Mouse (Mus musculus): ENCODE results near the gene Fam19a1.

The Fam19a1 gene

GRCm38 (mm10) chr6:96441971-96442370 is 329.0 kb downstream of the Fam19a1 start:
- no peak for DNase-seq

GRCm38 (mm10) chr6:96447466-96447865 is 334.5 kb downstream of the Fam19a1 start:
- DNase-seq: no peak

- no peak for DNase-seq
Measured at GRCm38 (mm10) chr6:96456266-96456665, 343.3 kb downstream of the Fam19a1 start.

- DNase-seq: no peak
Measured at GRCm38 (mm10) chr6:96457590-96458259, 344.8 kb downstream of the Fam19a1 start.

GRCm38 (mm10) chr6:96459041-96459440 is 346.1 kb downstream of the Fam19a1 start:
- DNase-seq: no peak

GRCm38 (mm10) chr6:96499464-96499863 is 386.5 kb downstream of the Fam19a1 start:
- DNase-seq: no peak

- no peak for DNase-seq
Measured at GRCm38 (mm10) chr6:96541600-96541999, 428.6 kb downstream of the Fam19a1 start.

GRCm38 (mm10) chr6:96544832-96545231 is 431.9 kb downstream of the Fam19a1 start:
- no peak for DNase-seq

- DNase-seq: no peak
Measured at GRCm38 (mm10) chr6:96550431-96550830, 437.5 kb downstream of the Fam19a1 start.

- no peak for DNase-seq
Measured at GRCm38 (mm10) chr6:96578649-96579048, 465.7 kb downstream of the Fam19a1 start.

- DNase-seq: no peak
Measured at GRCm38 (mm10) chr6:96580726-96581125, 467.8 kb downstream of the Fam19a1 start.

GRCm38 (mm10) chr6:96581187-96581586 is 468.2 kb downstream of the Fam19a1 start:
- DNase-seq: no peak

- DNase-seq: no peak
Measured at GRCm38 (mm10) chr6:96587427-96587826, 474.5 kb downstream of the Fam19a1 start.

- DNase-seq: no peak
Measured at GRCm38 (mm10) chr6:96593031-96593430, 480.1 kb downstream of the Fam19a1 start.

GRCm38 (mm10) chr6:96595201-96595600 is 482.2 kb downstream of the Fam19a1 start:
- no peak for DNase-seq

GRCm38 (mm10) chr6:96624196-96624595 is 511.2 kb downstream of the Fam19a1 start:
- DNase-seq: no peak

GRCm38 (mm10) chr6:96631518-96631917 is 518.6 kb downstream of the Fam19a1 start:
- DNase-seq: no peak

- DNase-seq: no peak
Measured at GRCm38 (mm10) chr6:96632243-96632642, 519.3 kb downstream of the Fam19a1 start.

GRCm38 (mm10) chr6:96635663-96636062 is 522.7 kb downstream of the Fam19a1 start:
- DNase-seq: no peak

GRCm38 (mm10) chr6:96648742-96649141 is 535.8 kb downstream of the Fam19a1 start:
- no peak for DNase-seq

- DNase-seq: no peak
Measured at GRCm38 (mm10) chr6:96649267-96649666, 536.3 kb downstream of the Fam19a1 start.

- no peak for DNase-seq
Measured at GRCm38 (mm10) chr6:96666311-96666710, 553.4 kb downstream of the Fam19a1 start.

GRCm38 (mm10) chr6:96677813-96678212 is 564.9 kb downstream of the Fam19a1 start:
- DNase-seq: no peak

All from spleen, adult 18-20 months (tissue).